Mouse (Mus musculus) midbrain, postnatal 0 days (tissue): ENCODE results near the gene Dnajc5. TPM values are rescaled to one million over a fixed set of nuclear protein-coding genes. Genes with fewer than 3 reads are reported as not detected.

Experiments used
- ATAC-seq: fragments of 200-750 bp; cut with Nextera tagmentation; 2 replicates; pipeline ENCODE4 v1.8.0; 2017; ENCODE audit warnings: moderate number of reproducible peaks, mild to moderate bottlenecking, moderate TSS enrichment, moderate library complexity; ENCODE audit not compliant: low FRiP score
- DNase-seq: peaks from one replicate; pipeline ENCODE4 v3.0.0-alpha.2; 2015; ENCODE audit warnings: low spot score
- H3K27ac ChIP-seq: fragments of 300-500 bp; sonication (generic); 2 replicates; pipeline ENCODE4 v1.5.1; 2014; ENCODE audit warnings: low read depth, mild to moderate bottlenecking, low read length, mixed read lengths
- H3K27me3 ChIP-seq: fragments of 300-500 bp; sonication (generic); 2 replicates; pipeline ENCODE4 v1.6.1; 2014; ENCODE audit warnings: low read length, control low read depth, mixed read lengths; ENCODE audit not compliant: insufficient read depth
- H3K36me3 ChIP-seq: fragments of 300-500 bp; sonication (generic); 2 replicates; pipeline ENCODE4 v1.6.1; 2014; ENCODE audit warnings: low read length, control low read depth, mixed read lengths; ENCODE audit not compliant: insufficient read depth
- H3K4me1 ChIP-seq: fragments of 300-500 bp; sonication (generic); 2 replicates; pipeline ENCODE4 v1.6.1; 2014; ENCODE audit warnings: mild to moderate bottlenecking, control low read depth, antibody characterized with exemption, low read length, mixed read lengths; ENCODE audit not compliant: insufficient read depth
- H3K4me2 ChIP-seq: fragments of 300-500 bp; sonication (generic); 2 replicates; pipeline ENCODE4 v1.6.1; 2014; ENCODE audit warnings: low read depth, mild to moderate bottlenecking, low read length, mixed read lengths; ENCODE audit not compliant: poor library complexity, severe bottlenecking
- H3K4me3 ChIP-seq: fragments of 300-500 bp; sonication (generic); 2 replicates; pipeline ENCODE4 v1.5.1; 2014; ENCODE audit warnings: low read depth, mild to moderate bottlenecking, low read length, moderate library complexity
- H3K9ac ChIP-seq: fragments of 300-500 bp; sonication (generic); replicated peaks from 2 replicates; pipeline ENCODE4 v1.6.1; 2014; ENCODE audit warnings: mild to moderate bottlenecking, low read length, moderate library complexity, mixed read lengths; ENCODE audit not compliant: poor library complexity, severe bottlenecking
- H3K9me3 ChIP-seq: fragments of 300-500 bp; sonication (generic); 2 replicates; pipeline ENCODE4 v1.6.1; 2016; ENCODE audit warnings: low read length, control low read depth
- CTCF ChIP-seq: IDR thresholded peaks from 2 replicates; pipeline ENCODE4 v1.5.1; 2016; ENCODE audit warnings: antibody characterized with exemption, mild to moderate bottlenecking
- WGBS: fragments of 180-500 bp; shearing (Covaris S2); extraction: QIAGEN DNeasy Blood & Tissue Kit; methylation state at CpG from one replicate; pipeline ENCODE4 v1.1.7; 2014; 5-methylcytosine and 5-hydroxymethylcytosine counted together
- microRNA-seq: library from miRNA; unstranded; fragments of <30 nt; microRNA quantifications from one replicate; pipeline ENCODE4, GENCODE M21; 2016; ENCODE audit warnings: borderline number of aligned reads
- polyA plus RNA-seq: library from polyadenylated mRNA; unstranded; fragments of >200 nt; fragmentation: Nextera tagmentation; extraction: Ambion mirVana; gene quantifications from 2 replicates; pipeline ENCODE4 v1.2.1, GENCODE M21; 2015
- total RNA-seq: library from RNA; depleted of rRNA; stranded (reverse); fragments of >200 nt; gene quantifications from 2 replicates; pipeline ENCODE4 v1.2.3, GENCODE M21; 2014; rRNA removed

The Dnajc5 gene
- total and polyA plus RNA-seq, 2 experiments from 2014 or later: 303 to 487 TPM

DNA sequence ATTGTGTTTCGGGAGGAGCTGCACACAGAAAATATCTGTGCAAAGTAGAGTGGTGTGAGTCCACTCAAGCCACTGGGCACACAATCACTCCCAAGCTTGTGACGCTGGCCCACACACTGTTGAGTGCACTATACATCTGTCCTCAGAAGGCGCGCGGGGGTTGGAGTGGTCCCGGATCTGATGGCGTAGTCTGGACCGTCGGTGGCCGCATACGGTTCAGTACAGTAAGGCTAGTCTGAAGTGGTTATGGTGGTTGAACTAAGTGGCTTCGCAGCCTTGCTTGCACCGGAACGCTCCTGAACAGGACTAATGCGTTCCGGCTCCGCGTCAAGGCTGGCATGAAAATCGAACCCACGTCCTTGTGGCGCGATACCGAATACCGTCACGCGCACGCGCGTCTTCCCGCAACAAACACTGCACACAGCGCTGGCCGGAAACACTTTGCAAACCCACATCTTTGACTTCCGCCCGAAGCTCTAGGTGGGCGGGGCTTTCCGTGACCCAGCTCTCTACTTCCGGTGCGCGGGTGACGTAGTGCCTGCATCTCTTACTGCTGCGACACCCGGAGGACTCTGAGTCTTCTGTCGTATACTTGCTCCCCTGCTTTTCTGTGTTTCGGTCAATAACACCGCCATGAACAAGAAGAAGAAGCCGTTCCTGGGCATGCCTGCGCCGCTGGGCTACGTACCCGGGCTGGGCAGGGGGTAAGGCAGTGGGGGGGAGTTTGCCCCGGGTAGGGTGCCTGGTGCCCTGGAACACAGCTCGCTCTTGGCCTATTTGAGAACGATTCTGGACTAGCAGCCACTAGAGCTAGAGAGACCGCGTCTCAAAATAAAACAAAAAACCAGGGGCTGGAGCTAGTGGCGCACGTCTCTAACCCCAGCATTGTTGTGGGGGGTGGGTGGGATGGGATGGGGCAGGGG, 80.8 kb downstream of the Dnajc5 start:
- no peaks in the 10 kb centered on the region for H3K27me3 ChIP-seq
- peak overlapping the region; percentile 61 for H3K4me2 ChIP-seq
- H3K27ac ChIP-seq: peak overlapping the region; percentile 81
- peaks cover 8% of the 10 kb centered on the region; the same call in 1 of the 2 replicates for H3K4me1 ChIP-seq
- ATAC-seq (peak; percentile 94), DNase-seq (peak; percentile 99)
- peak overlapping the region; percentile 83 for H3K9ac ChIP-seq
- H3K4me3 ChIP-seq: peak overlapping the region; percentile 60
- peak; percentile 25 for TF ChIP-seq CTCF
- no peaks in the 10 kb centered on the region for H3K9me3 ChIP-seq
- WGBS: 1% methylated on average over 57 of the region's 57 CpGs
- peaks cover 6% of the 10 kb centered on the region; the same call in 1 of the 2 replicates for H3K36me3 ChIP-seq

DNA sequence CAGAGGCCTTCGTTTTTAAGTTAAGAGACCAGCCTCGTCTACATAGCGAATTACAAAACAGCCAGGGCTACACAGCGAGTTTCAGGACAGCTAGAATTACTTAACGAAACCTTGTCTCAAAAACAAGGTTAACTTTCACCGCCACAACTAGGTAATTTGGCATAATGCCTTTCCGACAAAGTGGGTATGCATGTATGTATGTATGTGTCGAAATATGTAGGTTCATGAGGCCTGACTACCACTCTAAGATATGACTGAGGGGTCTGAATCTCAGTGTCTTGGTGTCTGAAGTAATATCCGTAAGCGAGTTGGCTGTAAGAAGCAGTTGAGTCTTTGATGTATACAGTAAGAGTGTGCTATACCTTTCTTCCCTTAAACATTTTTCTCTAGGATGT, 81.5 kb downstream of the Dnajc5 start:
- H3K4me3 ChIP-seq: peak overlapping the region; percentile 60
- WGBS: 34% methylated on average over 10 of the region's 10 CpGs
- H3K4me1 ChIP-seq: peaks cover 8% of the 10 kb centered on the region; the same call in 1 of the 2 replicates
- DNase-seq (no peak), ATAC-seq (no peak)
- H3K27me3 ChIP-seq: no peaks in the 10 kb centered on the region
- TF ChIP-seq CTCF: no peak
- H3K4me2 ChIP-seq: peak overlapping the region; percentile 55
- peaks cover 2% of the 10 kb centered on the region; the same call in 1 of the 2 replicates for H3K36me3 ChIP-seq
- no peaks in the 10 kb centered on the region for H3K9me3 ChIP-seq
- H3K9ac ChIP-seq: peak overlapping the region; percentile 83
- peak overlapping the region; percentile 81 for H3K27ac ChIP-seq

DNA sequence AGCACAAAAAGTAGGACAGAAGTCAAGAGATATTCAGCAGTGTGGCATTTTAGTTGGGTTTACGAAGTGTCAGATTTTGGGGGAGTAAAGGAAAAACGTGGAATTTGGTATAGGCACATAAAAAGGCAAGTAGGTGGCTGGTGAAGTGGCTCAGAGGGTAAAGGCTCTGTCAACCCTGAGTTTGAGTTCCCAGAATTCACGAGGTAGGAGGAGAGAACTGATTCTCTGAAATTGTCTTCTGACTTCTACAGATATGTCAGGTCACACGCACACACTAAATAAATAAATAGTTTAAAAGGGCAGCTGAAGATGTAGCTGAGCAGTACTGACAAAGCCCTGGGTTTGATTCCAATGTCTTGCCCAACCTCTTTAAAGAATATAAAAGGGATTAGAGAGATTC, 82.1 kb downstream of the Dnajc5 start:
- Histone ChIP-seq H3K4me1 (peaks cover 8% of the 10 kb centered on the region; the same call in 1 of the 2 replicates), H3K36me3 (peaks cover under 1% of the 10 kb centered on the region; the same call in 1 of the 2 replicates), H3K9ac (no peak overlapping the region), H3K4me2 (peak overlapping the region; percentile 55; the same call in 1 of the 2 replicates), H3K4me3 (no peak overlapping the region), H3K27ac (no peak overlapping the region), H3K9me3 (no peaks in the 10 kb centered on the region), H3K27me3 (no peaks in the 10 kb centered on the region)
- ATAC-seq (no peak), DNase-seq (no peak)
- TF ChIP-seq CTCF: no peak
- WGBS: 76% methylated on average over 4 of the region's 4 CpGs

Small RNAs within 50 kb of the gene (microRNA-seq; reads per million reads assigned to microRNA genes)
- gene Mir7006: not detected

Other genes starting within 250 kb of the Dnajc5 start
- 16.0 and 17.4 TPM in 2 replicates for gene Gmeb2, start 232.4 kb upstream of the Dnajc5 start, total RNA-seq
- 8.6 and 9.2 TPM in 2 replicates for gene Gmeb2, start 232.4 kb upstream of the Dnajc5 start, polyA plus RNA-seq
- gene Stmn3, start 206.0 kb upstream of the Dnajc5 start, total RNA-seq: 1,320 and 1,471 TPM in 2 replicates
- 1,883 and 2,098 TPM in 2 replicates for gene Stmn3, start 206.0 kb upstream of the Dnajc5 start, polyA plus RNA-seq
- gene Rtel1, start 200.7 kb upstream of the Dnajc5 start, total RNA-seq: 46.6 and 59.4 TPM in 2 replicates
- 26.5 and 27.4 TPM in 2 replicates for gene Rtel1, start 200.7 kb upstream of the Dnajc5 start, polyA plus RNA-seq
- gene Zgpat, start 155.6 kb upstream of the Dnajc5 start, total RNA-seq: 79.2 and 102 TPM in 2 replicates
- 44.3 and 48.8 TPM in 2 replicates for gene Zgpat, start 155.6 kb upstream of the Dnajc5 start, polyA plus RNA-seq
- 25.4 and 27.2 TPM in 2 replicates for gene Arfrp1, start 155.1 kb upstream of the Dnajc5 start, total RNA-seq
- 72.1 and 77.1 TPM in 2 replicates for gene Arfrp1, start 155.1 kb upstream of the Dnajc5 start, polyA plus RNA-seq
- 36.4 and 44.8 TPM in 2 replicates for gene Lime1, start 140.4 kb upstream of the Dnajc5 start, total RNA-seq
- 30.3 and 32.4 TPM in 2 replicates for gene Lime1, start 140.4 kb upstream of the Dnajc5 start, polyA plus RNA-seq
- 25.8 and 29.8 TPM in 2 replicates for gene Zbtb46, start 61.1 kb upstream of the Dnajc5 start, total RNA-seq
- 16.7 and 18.4 TPM in 2 replicates for gene Zbtb46, start 61.1 kb upstream of the Dnajc5 start, polyA plus RNA-seq
- gene Abhd16b, start 27.3 kb upstream of the Dnajc5 start, total RNA-seq: not detected in 2 replicates
- not detected in 2 replicates for gene Abhd16b, start 27.3 kb upstream of the Dnajc5 start, polyA plus RNA-seq
- gene Tpd52l2, start 23.3 kb upstream of the Dnajc5 start, total RNA-seq: 69.5 and 85.6 TPM in 2 replicates
- gene Tpd52l2, start 23.3 kb upstream of the Dnajc5 start, polyA plus RNA-seq: 112 and 116 TPM in 2 replicates
- 49.8 and 63.9 TPM in 2 replicates for gene Uckl1, start 64.4 kb downstream of the Dnajc5 start, total RNA-seq
- 45.2 and 52.7 TPM in 2 replicates for gene Uckl1, start 64.4 kb downstream of the Dnajc5 start, polyA plus RNA-seq
- gene Prpf6, start 71.4 kb downstream of the Dnajc5 start, total RNA-seq: 34.4 and 39.3 TPM in 2 replicates
- gene Prpf6, start 71.4 kb downstream of the Dnajc5 start, polyA plus RNA-seq: 40.5 and 40.6 TPM in 2 replicates
- gene Zfp512b, start 72.3 kb downstream of the Dnajc5 start, total RNA-seq: 60.0 and 85.1 TPM in 2 replicates
- gene Zfp512b, start 72.3 kb downstream of the Dnajc5 start, polyA plus RNA-seq: 81.1 and 99.7 TPM in 2 replicates
- 140 and 142 TPM in 2 replicates for gene Samd10, start 78.7 kb downstream of the Dnajc5 start, total RNA-seq
- 174 and 179 TPM in 2 replicates for gene Samd10, start 78.7 kb downstream of the Dnajc5 start, polyA plus RNA-seq
- gene Gm29797, start 136.5 kb downstream of the Dnajc5 start, total RNA-seq: not detected in 2 replicates
- not detected in 2 replicates for gene Gm29797, start 136.5 kb downstream of the Dnajc5 start, polyA plus RNA-seq
- 8.3 and 15.4 TPM in 2 replicates for gene Sox18, start 151.2 kb downstream of the Dnajc5 start, total RNA-seq
- gene Sox18, start 151.2 kb downstream of the Dnajc5 start, polyA plus RNA-seq: 9.2 and 11.2 TPM in 2 replicates
- gene Tcea2, start 159.8 kb downstream of the Dnajc5 start, total RNA-seq: 50.8 and 54.4 TPM in 2 replicates
- 61.9 and 68.2 TPM in 2 replicates for gene Tcea2, start 159.8 kb downstream of the Dnajc5 start, polyA plus RNA-seq
- gene Rgs19, start 173.5 kb downstream of the Dnajc5 start, total RNA-seq: 51.2 and 65.2 TPM in 2 replicates
- 63.6 and 69.4 TPM in 2 replicates for gene Rgs19, start 173.5 kb downstream of the Dnajc5 start, polyA plus RNA-seq
- not detected in 2 replicates for gene Lkaaear1, start 178.0 kb downstream of the Dnajc5 start, total RNA-seq
- not detected in 2 replicates for gene Lkaaear1, start 178.0 kb downstream of the Dnajc5 start, polyA plus RNA-seq
- 195 and 210 TPM in 2 replicates for gene Oprl1, start 194.5 kb downstream of the Dnajc5 start, total RNA-seq
- 88.1 and 93.6 TPM in 2 replicates for gene Oprl1, start 194.5 kb downstream of the Dnajc5 start, polyA plus RNA-seq
- gene Myt1, start 242.8 kb downstream of the Dnajc5 start, total RNA-seq: 47.7 and 57.4 TPM in 2 replicates
- gene Myt1, start 242.8 kb downstream of the Dnajc5 start, polyA plus RNA-seq: 5.5 and 7.6 TPM in 2 replicates